Mouse (Mus musculus): ENCODE results near the gene Sspo. TPM values are rescaled to one million over a fixed set of nuclear protein-coding genes. Genes with fewer than 3 reads are reported as not detected.

Sspo gene
- total and polyA plus RNA-seq, 2 experiments from 2014 or later = 1.2 to 7.3 TPM

GRCm38 (mm10) chr6:48529261-48529660, 81.2 kb downstream of the Sspo start:
- WGBS = 75% methylated on average over 14 of the region's 14 CpGs
- no peak overlapping the region for H3K4me2 ChIP-seq (ENCODE audit: low read depth, low read length, poor library complexity, severe bottlenecking)
- H3K4me1 ChIP-seq (ENCODE audit: insufficient read depth, low read length) = no peaks in the 10 kb centered on the region
- H3K4me3 ChIP-seq (ENCODE audit: low read depth, low read length) = no peak overlapping the region
- DNase-seq (ENCODE audit: low spot score) = no peak
- H3K27me3 ChIP-seq (ENCODE audit: insufficient read depth, low read length) = no peaks in the 10 kb centered on the region
- H3K9me3 ChIP-seq (ENCODE audit: low read length) = no peaks in the 10 kb centered on the region
- no peak for ATAC-seq (ENCODE audit: low FRiP score)
- H3K9ac ChIP-seq (replicated peaks; ENCODE audit: low read length, poor library complexity, severe bottlenecking) = no peak overlapping the region
- peak; percentile 20; the same call in 1 of the 2 replicates for TF ChIP-seq CTCF (IDR thresholded peaks at IDR 0.05)
- H3K36me3 ChIP-seq (ENCODE audit: insufficient read depth, low read length) = peaks cover 56% of the 10 kb centered on the region
- H3K27ac ChIP-seq (ENCODE audit: low read depth, low read length) = no peak overlapping the region

- no peak overlapping the region for H3K4me3 ChIP-seq (ENCODE audit: low read depth, low read length)
- H3K9me3 ChIP-seq (ENCODE audit: low read length) = no peaks in the 10 kb centered on the region
- DNase-seq (ENCODE audit: low spot score) = no peak
- no peak overlapping the region for H3K27ac ChIP-seq (ENCODE audit: low read depth, low read length)
- 77% methylated on average over 16 of the region's 16 CpGs for WGBS
- no peaks in the 10 kb centered on the region for H3K27me3 ChIP-seq (ENCODE audit: insufficient read depth, low read length)
- no peak for ATAC-seq (ENCODE audit: low FRiP score)
- no peak overlapping the region for H3K4me2 ChIP-seq (ENCODE audit: low read depth, low read length, poor library complexity, severe bottlenecking)
- TF ChIP-seq CTCF (IDR thresholded peaks at IDR 0.05) = no peak
- H3K9ac ChIP-seq (replicated peaks; ENCODE audit: low read length, poor library complexity, severe bottlenecking) = no peak overlapping the region
- H3K4me1 ChIP-seq (ENCODE audit: insufficient read depth, low read length) = no peaks in the 10 kb centered on the region
- peaks cover 56% of the 10 kb centered on the region for H3K36me3 ChIP-seq (ENCODE audit: insufficient read depth, low read length)
These were observed 81.9 kb downstream of the Sspo start for GRCm38 (mm10) chr6:48529871-48530440.

GRCm38 (mm10) chr6:48530862-48531261, 82.8 kb downstream of the Sspo start:
- H3K4me1 ChIP-seq (ENCODE audit: insufficient read depth, low read length) = no peaks in the 10 kb centered on the region
- ATAC-seq (ENCODE audit: low FRiP score) (no peak), DNase-seq (ENCODE audit: low spot score) (no peak)
- no peak overlapping the region for H3K27ac ChIP-seq (ENCODE audit: low read depth, low read length)
- no peak for TF ChIP-seq CTCF (IDR thresholded peaks at IDR 0.05)
- H3K36me3 ChIP-seq (ENCODE audit: insufficient read depth, low read length) = peaks cover 52% of the 10 kb centered on the region
- no peak overlapping the region for H3K9ac ChIP-seq (replicated peaks; ENCODE audit: low read length, poor library complexity, severe bottlenecking)
- no peak overlapping the region for H3K4me3 ChIP-seq (ENCODE audit: low read depth, low read length)
- no peak overlapping the region for H3K4me2 ChIP-seq (ENCODE audit: low read depth, low read length, poor library complexity, severe bottlenecking)
- H3K9me3 ChIP-seq (ENCODE audit: low read length) = no peaks in the 10 kb centered on the region
- WGBS = 89% methylated on average over 2 of the region's 2 CpGs
- H3K27me3 ChIP-seq (ENCODE audit: insufficient read depth, low read length) = no peaks in the 10 kb centered on the region

GRCm38 (mm10) chr6:48533475-48533874, 85.4 kb downstream of the Sspo start:
- 82% methylated on average over 2 of the region's 2 CpGs for WGBS
- Histone ChIP-seq H3K4me3 (ENCODE audit: low read depth, low read length) (no peak overlapping the region), H3K9me3 (ENCODE audit: low read length) (no peaks in the 10 kb centered on the region), H3K4me1 (ENCODE audit: insufficient read depth, low read length) (peaks cover 10% of the 10 kb centered on the region), H3K36me3 (ENCODE audit: insufficient read depth, low read length) (peaks cover 36% of the 10 kb centered on the region), H3K4me2 (ENCODE audit: low read depth, low read length, poor library complexity, severe bottlenecking) (no peak overlapping the region), H3K27me3 (ENCODE audit: insufficient read depth, low read length) (no peaks in the 10 kb centered on the region), H3K27ac (ENCODE audit: low read depth, low read length) (no peak overlapping the region), H3K9ac (replicated peaks; ENCODE audit: low read length, poor library complexity, severe bottlenecking) (no peak overlapping the region)
- TF ChIP-seq CTCF (IDR thresholded peaks at IDR 0.05) = no peak
- no peak for ATAC-seq (ENCODE audit: low FRiP score)
- no peak for DNase-seq (ENCODE audit: low spot score)

- Histone ChIP-seq H3K4me1 (ENCODE audit: insufficient read depth, low read length) (peaks cover 16% of the 10 kb centered on the region), H3K27me3 (ENCODE audit: insufficient read depth, low read length) (no peaks in the 10 kb centered on the region), H3K36me3 (ENCODE audit: insufficient read depth, low read length) (peaks cover 25% of the 10 kb centered on the region), H3K9me3 (ENCODE audit: low read length) (no peaks in the 10 kb centered on the region), H3K9ac (replicated peaks; ENCODE audit: low read length, poor library complexity, severe bottlenecking) (no peak overlapping the region), H3K27ac (ENCODE audit: low read depth, low read length) (no peak overlapping the region), H3K4me3 (ENCODE audit: low read depth, low read length) (no peak overlapping the region), H3K4me2 (ENCODE audit: low read depth, low read length, poor library complexity, severe bottlenecking) (no peak overlapping the region)
- ATAC-seq (ENCODE audit: low FRiP score) (no peak), DNase-seq (ENCODE audit: low spot score) (no peak)
- 86% methylated on average over 8 of the region's 8 CpGs for WGBS
- TF ChIP-seq CTCF (IDR thresholded peaks at IDR 0.05) = no peak
These were observed 86.9 kb downstream of the Sspo start for GRCm38 (mm10) chr6:48534913-48535312.

- no peak for TF ChIP-seq CTCF (IDR thresholded peaks at IDR 0.05)
- peaks cover 16% of the 10 kb centered on the region for H3K4me1 ChIP-seq (ENCODE audit: insufficient read depth, low read length)
- H3K36me3 ChIP-seq (ENCODE audit: insufficient read depth, low read length) = peaks cover 29% of the 10 kb centered on the region
- H3K9me3 ChIP-seq (ENCODE audit: low read length) = no peaks in the 10 kb centered on the region
- no peak overlapping the region for H3K27ac ChIP-seq (ENCODE audit: low read depth, low read length)
- H3K4me3 ChIP-seq (ENCODE audit: low read depth, low read length) = no peak overlapping the region
- WGBS = 62% methylated on average over 4 of the region's 4 CpGs
- ATAC-seq (ENCODE audit: low FRiP score) (no peak), DNase-seq (ENCODE audit: low spot score) (no peak)
- H3K9ac ChIP-seq (replicated peaks; ENCODE audit: low read length, poor library complexity, severe bottlenecking) = no peak overlapping the region
- no peaks in the 10 kb centered on the region for H3K27me3 ChIP-seq (ENCODE audit: insufficient read depth, low read length)
- H3K4me2 ChIP-seq (ENCODE audit: low read depth, low read length, poor library complexity, severe bottlenecking) = no peak overlapping the region
These were observed 88.1 kb downstream of the Sspo start for GRCm38 (mm10) chr6:48536091-48536490.
